Mouse (Mus musculus) bone marrow macrophage, adult 2 months (primary cell): ENCODE measurements around the gene Inafm2.

Source experiments
- CTCF ChIP-seq: IDR thresholded peaks from 2 replicates; pipeline ENCODE4 v1.5.1; 2012; ENCODE audit warnings: low read depth, mild to moderate bottlenecking, low read length, moderate library complexity
- POLR2A ChIP-seq: IDR thresholded peaks from 2 replicates; pipeline ENCODE4 v1.6.1; 2012; ENCODE audit warnings: mild to moderate bottlenecking, low read depth, low read length, borderline replicate concordance

DNA sequence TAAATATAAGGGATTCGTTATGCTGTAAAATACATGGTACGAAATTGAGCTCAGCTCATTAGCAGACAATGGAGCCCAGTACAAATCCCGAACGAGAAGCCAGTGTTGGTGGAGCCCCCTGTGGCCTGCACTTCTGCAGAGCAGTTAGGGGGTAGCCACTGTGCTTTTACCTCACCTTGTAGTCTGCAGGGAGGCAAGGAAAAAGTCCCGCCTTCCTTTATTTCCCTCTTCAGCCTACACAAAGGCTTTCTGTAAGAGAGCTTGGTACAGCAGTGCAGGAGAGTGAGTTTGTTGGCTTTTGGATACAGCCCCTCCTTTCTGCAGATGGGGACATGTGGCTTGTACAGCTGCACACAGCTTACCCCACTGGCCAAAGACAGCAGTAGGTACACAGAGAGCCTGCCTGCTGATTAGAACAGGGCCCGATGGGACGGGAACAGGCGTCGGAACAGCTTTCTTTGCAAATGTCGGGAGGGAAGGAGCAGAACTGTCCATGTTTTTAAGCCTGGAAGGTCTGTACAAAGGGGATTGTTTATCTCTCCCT is 3.9 kb downstream of the Inafm2 start:
- TF ChIP-seq CTCF: no peak
- TF ChIP-seq POLR2A: no peak
